Mouse (Mus musculus): ENCODE data around the gene Ppp4r2. TPM values are rescaled to one million over a fixed set of nuclear protein-coding genes. Genes with fewer than 3 reads are reported as not detected.
A peak's percentile ranks its signal among the peaks of the same experiment; 100 is the strongest.

The Ppp4r2 gene
- polyA plus RNA-seq, 1 experiment, result 20.9 TPM

DNA sequence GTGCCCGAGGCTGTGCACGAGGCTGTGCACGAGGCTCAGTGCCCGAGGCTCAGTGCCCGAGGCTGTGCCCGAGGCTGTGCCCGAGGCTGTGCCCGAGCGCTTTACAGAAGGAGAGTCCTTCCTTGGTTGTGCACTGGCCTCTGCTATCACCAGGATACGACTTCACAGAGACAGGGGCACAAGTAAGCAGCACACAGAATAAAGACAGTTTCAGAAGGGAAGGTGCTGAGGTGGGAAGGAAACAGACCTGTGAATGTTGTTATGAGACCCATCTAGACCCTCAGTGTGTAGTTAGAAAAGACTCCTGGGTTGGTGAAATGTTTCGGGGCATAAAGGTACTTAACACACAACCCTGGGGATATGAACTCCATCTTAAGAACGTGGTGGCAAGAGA is 43.2 kb downstream of the Ppp4r2 start:
- Histone ChIP-seq H3K4me1 (ENCODE audit: control insufficient read depth, insufficient read depth, low read length) (no peaks in the 10 kb centered on the region), H3K4me3 (replicated peaks; ENCODE audit: extremely low read depth, low read depth, low read length) (no peak overlapping the region)
- no peak for TF ChIP-seq POLR2A (IDR thresholded peaks at IDR 0.05; ENCODE audit: borderline replicate concordance, extremely low read depth, low read depth, low read length)
- TF ChIP-seq CTCF (IDR thresholded peaks at IDR 0.05; ENCODE audit: insufficient read depth, low read length), result no peak
- WGBS, result 84% methylated on average over 12 of the region's 12 CpGs
- no peak for DNase-seq

DNA sequence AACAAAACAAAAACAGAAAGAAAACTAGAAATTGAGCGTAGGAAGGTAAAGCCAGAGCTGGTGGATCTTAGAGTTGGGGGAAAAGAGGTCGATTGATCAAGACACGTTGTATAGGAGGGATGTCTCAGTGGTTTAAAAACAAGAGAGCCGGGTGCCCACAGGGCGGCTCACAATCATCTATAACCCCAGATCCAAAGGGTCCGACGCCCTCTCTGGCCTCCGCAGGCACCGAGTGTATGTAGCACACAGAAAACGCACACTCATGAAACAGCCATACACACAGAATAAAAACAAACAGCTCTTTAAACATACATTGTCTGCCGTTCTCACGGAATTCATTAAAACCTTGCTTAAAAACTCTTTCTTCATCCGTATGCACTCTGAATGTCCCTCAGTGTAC is 45.1 kb downstream of the Ppp4r2 start:
- 81% methylated on average over 13 of the region's 13 CpGs for WGBS
- Histone ChIP-seq H3K4me3 (replicated peaks; ENCODE audit: extremely low read depth, low read depth, low read length) (no peak overlapping the region), H3K4me1 (ENCODE audit: control insufficient read depth, insufficient read depth, low read length) (0 out of 2 replicates have a peak, but pooled peaks cover 2% of the 10 kb centered on the region)
- no peak for DNase-seq
- no peak for TF ChIP-seq POLR2A (IDR thresholded peaks at IDR 0.05; ENCODE audit: borderline replicate concordance, extremely low read depth, low read depth, low read length)
- TF ChIP-seq CTCF (IDR thresholded peaks at IDR 0.05; ENCODE audit: insufficient read depth, low read length), result no peak

DNA sequence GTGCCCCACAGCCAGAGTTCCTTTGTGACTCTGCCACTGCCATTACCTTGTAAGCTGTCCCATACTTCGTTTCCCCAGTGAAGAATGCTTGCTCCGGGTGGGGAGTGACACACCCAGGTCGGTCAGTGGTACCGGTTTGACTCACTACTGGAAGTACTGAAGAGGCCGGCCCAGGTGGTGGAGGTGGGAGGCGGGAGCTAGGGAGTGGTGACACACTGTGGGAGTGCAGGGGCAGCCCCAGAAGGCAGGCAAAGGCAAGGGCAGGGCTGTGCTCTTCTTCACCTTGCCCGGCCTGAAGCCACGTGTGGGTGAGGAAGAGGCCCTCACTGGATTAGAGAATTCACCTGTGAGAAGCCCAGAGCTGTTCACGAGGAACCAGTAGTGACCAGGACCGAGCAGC is 46.2 kb downstream of the Ppp4r2 start:
- Histone ChIP-seq H3K4me1 (ENCODE audit: control insufficient read depth, insufficient read depth, low read length) (0 out of 2 replicates have a peak, but pooled peaks cover 2% of the 10 kb centered on the region), H3K4me3 (replicated peaks; ENCODE audit: extremely low read depth, low read depth, low read length) (no peak overlapping the region)
- TF ChIP-seq POLR2A (IDR thresholded peaks at IDR 0.05; ENCODE audit: borderline replicate concordance, extremely low read depth, low read depth, low read length), result no peak
- TF ChIP-seq CTCF (IDR thresholded peaks at IDR 0.05; ENCODE audit: insufficient read depth, low read length), result no peak
- DNase-seq, result no peak
- 48% methylated on average over 10 of the region's 10 CpGs for WGBS

DNA sequence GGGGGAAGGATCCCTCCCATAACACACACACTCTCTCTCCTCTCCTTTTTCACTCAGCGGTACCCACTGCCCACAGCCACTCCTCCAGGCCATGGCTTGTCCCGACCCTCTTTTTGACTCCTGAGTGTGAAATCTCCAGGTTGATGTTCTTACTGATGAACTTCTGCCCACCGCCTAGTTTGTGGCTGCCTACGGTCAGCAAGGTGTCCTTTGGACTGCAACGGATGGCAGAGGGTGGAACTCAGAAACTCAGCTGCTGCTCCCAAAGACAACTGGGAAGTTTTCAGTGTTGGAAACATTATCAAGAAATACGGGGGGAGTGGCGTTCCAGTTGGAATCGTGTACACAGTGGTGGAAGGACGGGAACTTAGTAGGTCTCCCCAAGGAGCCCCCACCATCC is 48.2 kb downstream of the Ppp4r2 start:
- Histone ChIP-seq H3K4me3 (replicated peaks; ENCODE audit: extremely low read depth, low read depth, low read length) (no peak overlapping the region), H3K4me1 (ENCODE audit: control insufficient read depth, insufficient read depth, low read length) (0 out of 2 replicates have a peak, but pooled peaks cover 2% of the 10 kb centered on the region)
- no peak for DNase-seq
- TF ChIP-seq CTCF (IDR thresholded peaks at IDR 0.05; ENCODE audit: insufficient read depth, low read length), result no peak
- TF ChIP-seq POLR2A (IDR thresholded peaks at IDR 0.05; ENCODE audit: borderline replicate concordance, extremely low read depth, low read depth, low read length), result no peak
- 72% methylated on average over 9 of the region's 9 CpGs for WGBS

DNA sequence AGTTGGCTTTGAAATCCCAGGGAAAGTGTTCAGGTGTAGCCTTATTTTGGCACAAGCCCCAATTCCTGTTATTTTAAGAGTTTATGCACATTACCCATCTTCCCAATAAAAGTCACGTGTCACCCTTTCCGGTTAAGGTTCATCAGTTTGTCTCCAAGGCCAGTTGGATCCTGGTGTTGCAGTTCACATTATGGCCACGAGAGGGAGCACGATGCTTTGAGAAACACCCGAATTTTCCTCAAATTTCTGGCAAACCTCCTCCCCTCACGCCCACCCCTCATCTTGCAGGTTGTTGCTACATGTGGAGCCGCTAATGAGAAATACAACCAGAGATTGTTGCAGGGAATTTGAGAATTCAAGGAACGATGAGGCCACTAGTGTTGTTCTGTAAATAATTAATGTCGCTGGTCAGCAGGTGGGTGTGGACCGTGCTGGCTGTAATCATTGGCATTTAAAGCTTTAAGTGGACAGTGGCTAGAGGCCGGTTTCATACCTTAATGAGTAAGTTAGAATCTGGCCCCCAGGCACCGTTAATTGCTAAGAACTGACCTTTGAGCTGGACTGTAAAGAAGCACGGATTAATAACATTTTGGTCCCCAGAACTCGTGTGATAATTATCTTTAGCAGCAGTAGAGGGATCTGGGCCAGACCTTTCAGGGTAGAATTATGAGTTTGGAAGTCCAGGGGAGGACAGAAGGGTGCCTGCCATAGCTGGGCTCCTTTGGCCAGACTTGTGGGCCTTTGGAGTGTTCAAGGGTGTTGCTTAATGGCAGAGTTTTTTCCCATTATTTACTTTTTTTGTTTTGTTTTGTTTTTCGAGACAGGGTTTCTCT is 49.2 kb downstream of the Ppp4r2 start:
- no peak for TF ChIP-seq POLR2A (IDR thresholded peaks at IDR 0.05; ENCODE audit: borderline replicate concordance, extremely low read depth, low read depth, low read length)
- peak; percentile 73 for TF ChIP-seq CTCF (IDR thresholded peaks at IDR 0.05; ENCODE audit: insufficient read depth, low read length)
- WGBS, result 11% methylated on average over 15 of the region's 15 CpGs
- no peak overlapping the region for H3K4me3 ChIP-seq (replicated peaks; ENCODE audit: extremely low read depth, low read depth, low read length)
- peak; percentile 64 for DNase-seq
- H3K4me1 ChIP-seq (ENCODE audit: control insufficient read depth, insufficient read depth, low read length), result 0 out of 2 replicates have a peak, but pooled peaks cover 2% of the 10 kb centered on the region

DNA sequence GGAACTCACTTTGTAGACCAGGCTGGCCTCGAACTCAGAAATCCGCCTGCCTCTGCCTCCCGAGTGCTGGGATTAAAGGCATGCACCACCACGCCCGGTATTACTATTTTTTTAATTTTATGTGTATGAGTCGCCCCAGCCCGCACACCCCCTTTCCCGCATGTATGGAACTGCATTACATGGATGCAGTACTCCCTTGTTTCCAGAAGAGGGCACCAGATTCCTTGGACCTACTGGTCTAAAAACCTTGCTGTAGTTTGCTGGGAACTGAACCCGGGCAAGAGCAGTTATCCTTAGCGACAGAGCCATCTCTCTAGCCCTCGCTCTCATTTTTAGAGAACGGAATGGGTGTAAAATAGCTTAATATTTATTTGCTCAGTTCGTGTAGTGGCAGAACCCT is 49.8 kb downstream of the Ppp4r2 start:
- H3K4me1 ChIP-seq (ENCODE audit: control insufficient read depth, insufficient read depth, low read length), result 0 out of 2 replicates have a peak, but pooled peaks cover 2% of the 10 kb centered on the region
- 56% methylated on average over 13 of the region's 13 CpGs for WGBS
- no peak for DNase-seq
- H3K4me3 ChIP-seq (replicated peaks; ENCODE audit: extremely low read depth, low read depth, low read length), result no peak overlapping the region
- TF ChIP-seq POLR2A (IDR thresholded peaks at IDR 0.05; ENCODE audit: borderline replicate concordance, extremely low read depth, low read depth, low read length) (no peak), CTCF (IDR thresholded peaks at IDR 0.05; ENCODE audit: insufficient read depth, low read length) (no peak; the same call in 1 of the 2 replicates)

DNA sequence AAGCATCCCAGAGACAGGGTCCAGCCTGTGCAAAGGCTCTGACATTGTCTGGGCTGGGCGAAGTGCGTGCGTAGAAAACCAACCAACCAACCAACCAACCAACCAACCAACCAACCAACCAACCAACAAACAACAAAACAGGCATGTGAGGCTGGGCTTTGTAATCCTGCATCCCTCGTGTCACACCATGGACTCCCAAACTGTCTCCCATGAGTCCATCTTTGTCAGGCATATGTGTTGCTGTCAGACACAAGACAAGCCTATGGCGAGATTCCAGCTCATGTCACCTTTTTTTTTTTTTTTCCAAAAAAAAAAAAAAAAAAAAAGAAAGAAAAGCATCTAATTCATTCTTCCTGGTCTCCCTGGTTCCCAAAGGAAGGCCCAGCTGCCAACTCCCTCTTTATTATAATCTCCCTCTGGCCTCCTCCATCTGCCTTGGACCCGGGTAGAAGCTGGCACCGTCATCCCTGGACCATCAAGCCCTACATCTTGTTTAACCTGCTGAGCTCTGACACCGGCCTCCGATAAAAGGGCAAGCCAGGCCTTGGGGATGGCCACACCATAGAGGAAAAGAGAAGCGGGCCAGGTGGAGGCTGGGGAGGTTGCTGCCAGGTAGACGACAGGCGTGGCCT is 51.3 kb downstream of the Ppp4r2 start:
- no peak for TF ChIP-seq POLR2A (IDR thresholded peaks at IDR 0.05; ENCODE audit: borderline replicate concordance, extremely low read depth, low read depth, low read length)
- TF ChIP-seq CTCF (IDR thresholded peaks at IDR 0.05; ENCODE audit: insufficient read depth, low read length), result no peak
- no peak overlapping the region for H3K4me3 ChIP-seq (replicated peaks; ENCODE audit: extremely low read depth, low read depth, low read length)
- H3K4me1 ChIP-seq (ENCODE audit: control insufficient read depth, insufficient read depth, low read length), result 0 out of 2 replicates have a peak, but pooled peaks cover 2% of the 10 kb centered on the region
- 91% methylated on average over 12 of the region's 12 CpGs for WGBS
- DNase-seq, result no peak

DNA sequence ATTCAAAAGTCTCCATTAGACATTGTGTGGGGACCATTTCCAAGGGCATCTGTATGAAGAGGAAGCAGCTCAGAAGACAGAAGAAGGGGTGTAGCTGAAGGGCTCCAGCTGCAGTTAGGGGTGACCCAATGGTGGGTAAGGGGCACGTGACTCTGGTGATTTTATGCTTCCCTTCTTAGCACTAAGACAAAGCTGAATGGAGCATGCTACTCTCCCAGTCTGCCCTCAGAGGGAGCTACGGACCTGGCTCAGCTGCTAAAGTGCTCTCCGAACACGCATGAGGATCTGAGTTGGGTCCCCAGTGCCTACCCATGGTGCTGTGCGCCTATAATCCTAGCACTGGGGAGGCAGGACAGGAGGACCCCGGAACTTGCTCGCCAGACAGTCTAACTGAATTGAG is 52.0 kb downstream of the Ppp4r2 start:
- WGBS, result 74% methylated on average over 7 of the region's 7 CpGs
- Histone ChIP-seq H3K4me3 (replicated peaks; ENCODE audit: extremely low read depth, low read depth, low read length) (no peak overlapping the region), H3K4me1 (ENCODE audit: control insufficient read depth, insufficient read depth, low read length) (0 out of 2 replicates have a peak, but pooled peaks cover 2% of the 10 kb centered on the region)
- no peak for TF ChIP-seq POLR2A (IDR thresholded peaks at IDR 0.05; ENCODE audit: borderline replicate concordance, extremely low read depth, low read depth, low read length)
- no peak for TF ChIP-seq CTCF (IDR thresholded peaks at IDR 0.05; ENCODE audit: insufficient read depth, low read length)
- no peak for DNase-seq

DNA sequence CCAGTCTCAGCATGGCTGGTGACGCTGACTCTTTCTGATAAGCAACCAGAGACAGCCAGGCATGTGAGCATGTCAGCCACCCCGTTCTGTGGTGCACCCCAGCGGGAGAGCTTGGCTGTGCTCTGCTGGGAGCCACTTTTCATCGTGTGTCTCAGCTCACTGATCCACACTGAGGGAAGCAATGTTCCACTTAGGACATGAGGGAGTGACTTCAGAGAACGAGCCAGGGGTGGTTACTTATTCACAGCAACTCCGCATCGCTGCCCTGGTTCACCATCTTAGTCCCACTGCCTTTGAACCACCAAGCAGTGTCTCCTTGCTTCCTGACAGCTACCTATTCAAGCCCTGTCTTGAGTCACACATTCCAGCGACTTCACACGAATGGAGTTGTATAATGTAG is 53.6 kb downstream of the Ppp4r2 start:
- TF ChIP-seq CTCF (IDR thresholded peaks at IDR 0.05; ENCODE audit: insufficient read depth, low read length), result no peak
- no peak for TF ChIP-seq POLR2A (IDR thresholded peaks at IDR 0.05; ENCODE audit: borderline replicate concordance, extremely low read depth, low read depth, low read length)
- 86% methylated on average over 9 of the region's 9 CpGs for WGBS
- H3K4me1 ChIP-seq (ENCODE audit: control insufficient read depth, insufficient read depth, low read length), result 0 out of 2 replicates have a peak, but pooled peaks cover 2% of the 10 kb centered on the region
- no peak overlapping the region for H3K4me3 ChIP-seq (replicated peaks; ENCODE audit: extremely low read depth, low read depth, low read length)
- no peak for DNase-seq

Data from lung, adult 2 months (tissue).